Mouse (Mus musculus): Measurements from ENCODE around the gene Ints12. TPM values are rescaled to one million over a fixed set of nuclear protein-coding genes. Genes with fewer than 3 reads are reported as not detected.

Ints12 gene
- 1 to 10 TPM; 8.9 to 9.2 TPM for total RNA-seq (2021)

DNA sequence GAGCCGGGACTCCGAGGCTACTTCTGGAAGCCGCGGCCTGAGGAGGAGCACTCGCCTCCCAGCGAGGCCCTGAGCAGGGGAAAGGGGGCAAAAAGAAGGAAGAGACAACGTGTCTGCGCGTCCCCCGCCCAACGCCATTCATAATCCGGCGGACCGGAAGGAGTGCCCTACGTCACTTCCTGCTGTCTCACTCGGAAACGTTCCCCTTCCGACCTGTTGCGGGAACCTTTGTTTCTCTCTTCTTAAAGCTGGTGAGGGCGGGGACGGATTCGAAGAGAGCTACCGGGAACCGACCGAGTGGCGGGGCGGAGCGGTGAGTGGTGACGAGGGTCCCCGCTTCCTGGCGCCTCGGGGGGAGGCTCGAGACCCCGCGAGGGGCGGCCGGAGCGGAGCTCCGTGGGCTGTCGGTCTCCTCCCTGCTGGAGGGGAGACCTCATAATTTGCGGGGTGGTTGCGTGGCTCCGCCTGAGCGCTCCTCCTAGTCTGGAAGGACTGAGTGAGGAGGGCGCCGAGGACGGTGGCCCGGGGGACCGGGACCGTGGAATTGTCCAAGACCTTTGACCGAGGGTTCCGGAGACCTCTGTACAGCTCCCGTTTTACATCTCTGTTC lies at the start of gene Ints12, which contains the start of gene Gstcd:
Gene Ints12, plus strand, starts transcription at position 177 of the 610 bp plus-strand sequence.
Gene Gstcd, minus strand, starts transcription at position 370 of the 610 bp plus-strand sequence.
- DNase-seq, result peak; percentile 94

DNA sequence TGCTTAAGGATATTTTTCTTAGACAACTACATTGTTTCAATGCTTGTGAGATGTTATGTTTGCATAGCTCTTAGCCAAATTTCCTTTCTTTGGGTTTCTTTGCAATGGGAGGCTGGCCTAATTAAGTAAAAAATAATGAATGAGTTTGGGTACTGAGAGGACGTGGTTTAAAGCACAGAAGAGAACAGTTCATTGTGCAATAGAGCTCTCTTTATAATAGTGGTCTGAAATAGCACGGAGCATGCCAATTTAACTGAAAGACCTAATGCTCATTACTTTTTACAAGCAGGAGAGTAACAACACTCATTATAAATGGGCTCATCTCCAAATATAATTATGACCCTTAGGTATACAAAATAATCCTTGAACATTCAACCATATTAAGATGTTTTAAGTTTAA lies 39.6 kb upstream of the Ints12 start:
- DNase-seq, result no peak

DNA sequence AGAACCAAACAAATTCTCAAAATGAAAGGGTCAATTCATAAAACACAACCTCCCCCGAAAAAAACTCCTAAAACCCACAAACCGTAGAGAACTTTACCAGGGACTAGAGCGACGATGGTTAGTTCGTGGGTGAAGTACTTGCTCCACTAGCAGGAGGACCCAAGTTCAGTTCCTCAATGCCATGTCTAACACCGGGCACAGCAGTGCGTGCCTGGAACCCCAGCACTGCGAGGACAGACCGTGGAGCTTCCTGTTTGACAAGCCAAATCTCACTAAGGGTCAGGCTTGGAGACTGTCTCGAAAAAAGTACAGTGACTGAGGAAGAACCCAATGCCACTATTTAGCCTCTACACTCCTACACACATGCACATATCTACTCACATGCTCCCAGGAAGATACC lies 16.1 kb upstream of the Ints12 start:
- no peak for DNase-seq

DNA sequence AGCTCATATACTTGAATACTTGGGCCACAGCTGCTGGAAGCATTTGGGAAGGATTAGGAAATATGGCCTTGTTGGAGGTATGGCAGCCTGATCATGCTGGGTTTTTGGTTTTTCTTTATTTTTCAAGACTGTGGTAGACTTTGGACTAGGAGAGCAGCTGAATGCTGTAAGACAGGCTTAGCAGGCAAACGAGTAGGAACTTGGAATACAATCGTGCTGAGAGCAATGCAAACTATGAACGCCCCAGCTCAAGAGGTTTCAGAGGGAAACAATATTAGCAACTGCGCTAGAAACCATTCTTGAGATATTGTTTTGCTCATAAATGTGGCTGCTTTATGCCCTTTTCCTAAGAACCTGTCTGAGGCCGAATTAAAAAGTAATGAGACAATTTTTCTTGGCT lies 8.9 kb upstream of the Ints12 start:
- DNase-seq, result no peak

DNA sequence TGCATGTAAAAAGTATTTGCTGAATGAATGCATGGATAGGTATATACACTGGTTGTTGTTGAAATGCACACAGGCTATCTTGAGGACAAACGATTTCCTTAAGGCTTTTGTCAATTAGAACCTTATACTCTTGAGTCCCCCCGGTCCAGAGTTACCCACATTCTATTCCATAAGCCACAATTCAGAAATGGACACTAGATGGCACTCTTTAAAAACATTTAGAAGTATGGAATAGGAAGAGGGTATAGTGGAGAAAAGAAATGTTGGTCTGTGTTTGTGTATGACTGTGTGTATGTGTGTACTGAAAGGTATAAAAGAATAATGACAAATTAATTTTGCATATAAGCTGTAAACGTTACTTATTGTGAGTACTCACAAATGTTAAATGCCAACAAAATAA lies 5.8 kb upstream of the Ints12 start:
- no peak for DNase-seq

DNA sequence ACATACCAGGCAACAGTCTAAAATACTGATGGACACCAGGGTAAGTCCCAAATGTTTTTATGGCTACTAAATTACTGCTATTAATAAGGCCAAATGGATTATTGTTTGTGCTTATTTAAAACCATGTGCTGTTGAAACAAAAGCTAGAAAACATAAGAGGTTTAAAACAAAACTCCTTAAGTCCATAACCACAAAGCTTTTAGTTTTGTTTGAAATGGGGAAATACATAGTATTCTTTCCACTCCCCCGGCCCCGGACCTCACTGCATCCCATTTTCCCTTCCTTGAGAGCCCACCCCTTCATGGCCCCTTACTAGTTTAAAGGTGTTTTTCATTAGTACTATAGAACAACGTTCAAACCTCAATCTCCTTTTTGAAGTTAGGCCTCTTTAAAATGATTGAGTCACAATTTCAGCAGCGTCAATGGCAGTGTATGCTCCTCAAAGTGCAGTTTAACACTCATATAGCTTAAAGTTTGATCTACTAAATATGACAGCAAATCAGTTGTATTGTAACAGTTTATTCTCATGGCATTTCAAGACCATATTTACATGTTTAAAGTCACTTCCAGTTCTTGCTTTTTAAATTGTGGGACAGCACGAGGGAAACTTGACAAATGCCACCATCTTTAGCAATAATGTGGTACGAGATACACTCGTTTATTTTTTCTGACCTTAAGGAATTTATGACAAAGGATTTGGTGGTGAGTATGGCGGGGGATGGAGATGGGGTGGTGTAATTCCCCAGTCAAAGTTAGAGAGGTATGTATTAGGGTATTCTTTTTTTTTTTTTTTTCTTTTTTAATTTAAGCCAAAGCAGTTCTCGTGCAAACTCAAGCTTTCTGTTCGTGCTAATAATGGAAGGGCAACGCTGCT lies 1.2 kb upstream of the Ints12 start:
- no peak for DNase-seq

DNA sequence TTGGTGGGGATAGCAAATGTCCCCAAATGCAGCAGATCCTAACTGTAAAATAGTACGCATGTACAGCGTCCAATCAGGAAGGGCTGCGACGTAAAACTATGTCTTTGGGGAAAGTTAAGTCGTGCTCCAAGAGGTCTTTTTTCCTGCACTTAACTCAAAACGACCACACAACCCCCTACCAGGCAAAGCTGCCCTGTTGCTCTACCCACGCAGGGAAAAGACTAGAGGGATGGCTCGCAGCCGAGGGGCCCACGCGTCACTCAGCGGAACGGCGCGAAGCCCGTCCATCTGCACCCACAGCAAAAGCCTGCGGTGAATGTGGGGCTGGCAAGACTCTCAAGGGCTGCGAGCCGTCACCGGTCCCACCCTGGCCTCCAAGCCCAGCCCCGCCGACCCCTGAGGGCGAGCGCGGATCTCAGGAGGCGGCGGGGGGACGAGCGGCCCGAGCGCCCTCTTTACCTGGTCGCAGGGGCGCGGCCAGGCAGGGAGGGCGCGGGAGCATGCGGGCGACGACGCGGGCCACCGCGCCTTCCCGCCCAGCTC lies 448 bp upstream of the Ints12 start:
- peak; percentile 52 for DNase-seq

DNA sequence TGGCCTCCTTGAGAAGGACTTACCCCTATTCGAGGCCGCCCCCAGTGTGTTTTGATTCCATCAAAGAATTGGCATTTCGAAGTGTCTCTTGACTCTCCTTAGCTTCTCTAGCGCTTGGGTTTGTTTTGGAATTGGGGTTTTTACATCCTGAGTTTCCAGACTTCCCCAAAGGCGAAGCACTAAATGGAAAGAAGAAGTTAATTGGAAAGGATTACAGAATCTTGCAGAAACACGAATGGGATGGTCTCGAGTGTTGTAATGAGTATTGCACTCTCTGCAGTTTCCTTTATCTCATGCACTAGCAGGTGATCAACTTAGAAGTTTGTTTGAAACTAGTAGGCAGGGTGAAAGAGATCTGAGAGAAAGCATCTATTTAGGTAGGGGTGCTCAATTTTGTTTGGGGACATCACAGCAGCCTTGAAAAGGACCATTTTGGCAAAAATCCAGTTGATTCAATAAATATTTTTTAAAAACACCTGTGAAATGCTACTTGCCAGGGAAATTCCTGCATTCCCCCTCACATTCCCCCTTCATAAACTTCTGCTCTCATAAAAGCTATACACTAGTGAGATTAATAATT lies 724 bp downstream of the Ints12 start:
- no peak for DNase-seq

DNA sequence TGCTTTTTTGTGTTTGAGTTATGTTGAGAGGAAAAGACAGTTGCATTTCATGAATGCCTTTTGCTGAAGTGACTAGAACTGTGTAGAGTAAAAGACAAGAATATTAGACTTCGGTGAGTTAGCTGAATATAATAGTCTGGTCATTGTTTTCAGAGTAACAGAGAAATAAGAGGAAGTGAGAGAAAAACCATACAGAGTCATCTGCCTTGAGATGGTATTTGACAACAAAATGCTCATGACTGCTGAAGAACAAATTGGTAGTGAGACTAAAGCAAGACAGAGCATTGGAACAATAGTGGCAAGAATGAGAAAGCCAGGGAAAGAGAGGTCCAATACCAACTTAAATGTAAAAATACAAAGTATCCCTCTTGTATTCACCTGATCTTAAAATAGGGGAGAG lies 1.3 kb downstream of the Ints12 start:
- no peak for DNase-seq

DNA sequence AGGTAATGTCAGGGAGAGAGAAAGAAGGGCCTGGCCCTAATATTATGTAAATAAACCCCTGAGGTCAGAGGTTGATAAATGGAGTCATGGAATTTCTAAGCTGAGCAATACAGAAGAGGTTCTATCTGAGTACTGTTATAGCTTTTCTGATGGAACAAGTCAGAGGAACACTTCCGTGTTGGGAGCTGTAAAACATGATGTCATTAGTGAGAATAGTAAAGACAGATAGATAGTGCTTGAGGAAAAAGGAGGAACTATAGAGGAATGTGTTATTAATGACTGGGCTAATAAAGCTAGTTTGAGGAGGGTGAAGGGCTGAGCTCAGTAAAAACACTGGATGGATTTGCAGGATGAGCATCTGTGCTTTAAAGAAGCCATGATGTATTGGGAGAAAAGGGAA lies 2.7 kb downstream of the Ints12 start:
- no peak for DNase-seq

DNA sequence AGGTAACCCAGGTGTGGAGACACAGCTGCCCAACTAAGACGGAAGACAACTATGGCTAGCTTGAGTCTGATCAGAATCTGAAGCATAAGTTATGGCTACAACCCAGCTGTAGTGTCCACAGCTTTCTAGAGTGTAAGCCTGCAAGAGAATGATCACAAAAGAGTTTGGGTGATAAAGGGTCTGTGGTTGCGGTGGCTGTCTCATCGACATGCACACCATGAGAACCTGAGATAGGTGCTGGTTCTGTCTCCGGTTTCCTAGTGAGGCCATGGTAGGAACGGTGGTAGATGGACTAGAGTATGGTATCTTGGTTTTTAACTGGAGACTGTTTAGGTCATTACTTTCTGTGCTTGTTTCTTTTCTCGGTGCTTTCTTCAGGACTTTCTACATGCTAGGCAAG lies 6.3 kb downstream of the Ints12 start:
- DNase-seq, result no peak

DNA sequence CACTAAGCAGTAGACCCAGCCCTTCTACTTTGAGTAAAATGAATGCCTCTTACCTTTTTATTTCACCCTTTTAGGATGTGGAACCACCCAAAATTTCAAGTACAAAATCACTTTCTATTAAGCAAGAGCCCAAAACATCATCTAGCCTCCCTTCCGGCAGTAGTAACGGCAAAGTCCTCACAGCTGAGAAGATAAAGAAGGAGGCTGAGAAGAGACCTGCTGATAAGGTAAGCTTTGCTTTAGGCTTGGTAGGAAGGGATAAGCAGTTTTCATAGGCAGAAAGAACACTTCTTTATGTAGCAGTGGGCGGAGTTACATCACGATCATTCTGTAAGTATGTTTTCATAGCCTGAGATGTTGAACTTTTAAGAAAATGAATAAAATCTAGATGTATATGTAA lies 6.7 kb downstream of the Ints12 start:
- DNase-seq, result no peak

DNA sequence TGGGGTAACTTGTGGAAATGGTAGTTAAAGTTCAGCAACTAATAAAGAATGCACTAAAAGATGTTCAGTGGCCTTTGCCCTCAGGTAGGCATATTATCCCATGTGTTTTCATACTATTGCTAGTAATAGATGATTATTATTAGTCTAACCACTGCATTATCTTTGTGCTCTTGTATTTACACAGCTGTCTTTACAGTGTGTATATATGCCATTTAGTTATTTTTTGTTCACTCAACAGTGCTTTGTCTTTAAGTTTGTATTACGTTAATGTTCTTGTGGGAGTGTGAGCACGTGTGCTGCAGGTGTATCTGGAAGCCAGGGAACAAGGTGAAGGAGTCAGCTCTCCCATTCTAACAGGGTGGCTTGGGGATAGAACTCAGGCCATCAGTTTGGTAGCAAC lies 7.3 kb downstream of the Ints12 start:
- no peak for DNase-seq

DNA sequence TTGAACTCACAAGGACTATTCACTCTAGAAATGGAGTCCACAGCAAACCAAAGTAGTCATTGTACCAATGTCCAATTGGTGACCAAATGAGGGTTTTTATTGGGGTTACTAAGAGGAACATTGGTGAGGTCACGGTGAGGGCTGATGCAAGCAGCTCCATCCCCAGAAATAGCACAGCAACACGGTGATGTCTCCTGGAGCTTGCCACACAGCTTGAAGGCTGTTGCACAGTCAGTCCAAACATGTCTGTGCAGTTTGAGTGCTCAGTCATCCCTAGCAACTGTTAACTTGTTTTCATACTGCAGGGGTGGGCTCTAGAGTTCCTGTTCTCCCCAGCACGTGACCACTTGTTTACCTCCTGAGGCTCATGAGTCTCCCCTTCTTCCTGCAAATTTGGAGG lies 12.1 kb downstream of the Ints12 start:
- no peak for DNase-seq

DNA sequence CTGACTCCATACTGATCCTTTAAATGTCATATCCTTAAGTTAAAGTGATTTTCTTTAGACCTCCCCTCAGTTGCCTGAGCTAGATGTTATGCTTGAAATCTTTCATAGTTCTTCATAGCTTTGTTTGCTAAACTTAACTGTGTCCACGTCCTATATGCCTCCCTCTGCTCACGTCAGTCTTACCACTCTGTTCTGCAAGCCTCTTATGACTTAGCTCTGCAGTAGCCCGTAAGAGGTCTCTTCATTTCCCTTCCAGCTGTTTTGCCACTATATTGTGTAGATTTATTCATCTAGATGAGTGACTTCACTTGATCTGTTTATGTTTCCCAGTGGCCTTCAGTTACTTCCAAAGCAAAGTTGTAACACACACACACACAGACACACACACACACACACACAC lies 12.8 kb downstream of the Ints12 start:
- DNase-seq, result no peak

DNA sequence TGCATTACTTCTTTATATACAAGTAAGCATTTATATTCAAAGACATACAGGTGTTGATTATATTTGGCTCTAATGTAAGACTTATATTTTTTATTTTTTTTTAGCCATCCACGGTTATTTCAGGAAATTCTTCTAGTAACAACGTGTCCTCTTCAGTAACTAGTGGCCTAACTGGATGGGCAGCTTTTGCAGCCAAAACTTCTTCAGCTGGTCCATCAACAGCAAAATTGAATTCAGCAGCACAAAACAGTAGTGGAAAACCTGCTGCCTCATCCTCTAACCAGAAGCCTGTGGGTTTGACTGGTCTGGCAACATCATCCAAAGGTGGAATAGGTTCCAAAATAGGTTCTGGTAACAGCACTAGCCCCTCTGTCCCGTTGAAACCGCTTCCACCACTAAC lies 17.1 kb downstream of the Ints12 start:
- DNase-seq, result no peak

DNA sequence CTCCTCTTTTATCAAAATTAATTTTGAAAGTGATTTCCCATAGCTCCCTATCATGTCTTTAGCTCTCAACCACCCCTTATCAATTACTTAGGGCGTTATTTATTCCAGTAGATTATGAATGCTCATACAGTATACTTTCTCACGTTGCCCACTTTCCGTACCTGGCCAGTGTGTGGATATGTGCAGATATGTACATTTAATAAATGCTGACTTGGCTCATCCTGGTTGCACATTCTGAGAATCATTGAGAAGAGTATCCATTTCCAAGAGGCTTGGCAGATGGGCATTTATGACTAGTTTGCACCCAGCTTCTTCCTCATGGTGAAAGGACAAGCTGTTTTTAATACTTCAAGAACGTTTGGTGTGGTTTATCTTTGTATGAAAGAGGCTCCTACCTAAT lies 18.2 kb downstream of the Ints12 start:
- no peak for DNase-seq

DNA sequence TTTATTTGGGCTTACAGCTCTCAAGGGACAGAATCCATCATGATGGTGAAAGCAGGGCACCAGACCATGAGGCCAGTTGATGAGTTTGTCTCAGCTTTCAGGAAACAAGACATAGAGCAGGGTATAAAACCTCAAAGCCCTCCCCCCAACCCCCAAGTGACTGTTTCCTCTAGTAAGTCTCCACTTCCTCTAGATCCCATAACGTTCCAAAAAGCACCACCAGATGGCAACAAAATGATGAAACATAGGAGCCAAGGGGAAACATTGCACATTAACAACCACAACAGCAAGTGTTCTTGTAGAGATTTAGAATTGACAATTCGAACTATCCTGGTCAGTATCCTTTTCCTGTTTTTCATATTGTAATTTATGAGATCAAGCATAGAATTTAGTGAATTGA lies 20.1 kb downstream of the Ints12 start:
- peak; percentile 22 for DNase-seq

DNA sequence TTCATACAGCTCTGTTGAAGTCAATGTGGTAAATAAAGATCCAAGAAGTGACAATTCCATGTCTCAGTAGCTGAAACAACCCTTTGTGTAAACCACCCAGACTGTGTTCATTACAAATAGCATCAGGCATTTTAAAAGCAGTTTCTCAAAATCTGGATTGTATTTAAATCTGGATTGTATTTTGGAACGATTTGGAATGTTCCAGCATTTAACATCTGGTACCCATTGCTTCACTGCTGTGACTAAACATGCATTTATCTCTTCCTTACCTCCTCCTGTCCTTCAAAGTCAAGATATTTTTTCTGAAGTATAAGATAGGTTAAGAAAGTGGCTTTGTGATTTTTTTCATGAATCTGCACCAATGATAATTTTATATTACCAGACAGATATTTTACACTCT lies 21.6 kb downstream of the Ints12 start:
- DNase-seq, result no peak

DNA sequence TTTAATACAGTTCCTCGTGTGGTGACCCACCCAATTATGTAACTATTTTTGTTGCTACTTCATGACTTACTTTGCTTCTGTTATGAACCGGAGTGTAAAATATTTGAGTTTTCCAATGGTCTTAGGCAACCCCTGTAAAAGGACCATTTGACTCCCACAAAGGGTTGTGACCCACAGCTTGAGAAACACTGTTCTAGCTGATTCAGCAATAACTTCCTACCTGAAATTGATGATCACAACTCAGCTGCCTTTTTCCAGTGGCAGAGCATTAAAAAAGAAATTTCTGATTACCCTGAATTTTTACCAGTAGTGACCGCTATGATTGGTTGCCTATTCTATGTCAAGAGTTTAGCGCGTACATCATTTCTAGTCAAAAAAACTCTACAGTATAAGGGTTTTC lies 39.7 kb downstream of the Ints12 start:
- DNase-seq, result no peak

DNA sequence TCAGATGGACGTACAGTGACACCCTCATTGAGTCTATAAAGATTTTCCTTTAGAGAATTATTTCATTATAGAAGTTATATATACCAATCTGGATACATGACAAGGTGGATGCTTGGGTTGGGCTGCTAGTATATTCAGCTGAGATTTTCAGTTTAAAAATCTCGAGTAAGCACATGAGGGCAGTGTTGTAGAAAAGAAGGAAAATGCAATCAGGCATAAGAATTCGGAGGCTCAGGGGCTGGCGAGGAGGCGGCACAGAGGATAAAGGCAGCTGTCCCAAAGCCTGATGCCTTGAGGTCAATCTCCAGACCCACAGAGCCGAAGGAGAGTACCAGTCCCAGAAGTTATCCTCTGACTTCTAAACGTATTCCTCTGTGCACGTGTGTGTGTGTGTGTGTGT lies 41.0 kb downstream of the Ints12 start:
- DNase-seq, result no peak

DNA sequence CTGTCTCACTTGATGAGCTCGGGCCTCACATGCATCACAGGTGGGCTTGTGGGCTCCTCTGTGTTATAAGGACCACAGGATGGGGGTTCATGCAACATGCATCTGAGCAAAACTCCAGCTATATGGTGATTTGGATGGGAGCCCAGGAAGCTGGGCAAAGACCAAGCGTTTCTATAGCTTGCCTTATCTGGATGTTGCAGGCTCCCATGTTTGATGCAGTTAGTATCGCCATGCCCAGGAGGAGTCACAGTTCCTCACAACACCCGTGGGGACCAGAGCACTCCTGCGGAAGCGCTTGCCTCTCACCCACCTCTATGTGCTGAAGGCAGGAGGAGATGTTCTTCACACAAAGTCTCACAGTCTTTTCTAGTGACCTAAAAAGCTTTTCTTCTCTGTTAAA lies 50.2 kb downstream of the Ints12 start:
- no peak for DNase-seq

DNA sequence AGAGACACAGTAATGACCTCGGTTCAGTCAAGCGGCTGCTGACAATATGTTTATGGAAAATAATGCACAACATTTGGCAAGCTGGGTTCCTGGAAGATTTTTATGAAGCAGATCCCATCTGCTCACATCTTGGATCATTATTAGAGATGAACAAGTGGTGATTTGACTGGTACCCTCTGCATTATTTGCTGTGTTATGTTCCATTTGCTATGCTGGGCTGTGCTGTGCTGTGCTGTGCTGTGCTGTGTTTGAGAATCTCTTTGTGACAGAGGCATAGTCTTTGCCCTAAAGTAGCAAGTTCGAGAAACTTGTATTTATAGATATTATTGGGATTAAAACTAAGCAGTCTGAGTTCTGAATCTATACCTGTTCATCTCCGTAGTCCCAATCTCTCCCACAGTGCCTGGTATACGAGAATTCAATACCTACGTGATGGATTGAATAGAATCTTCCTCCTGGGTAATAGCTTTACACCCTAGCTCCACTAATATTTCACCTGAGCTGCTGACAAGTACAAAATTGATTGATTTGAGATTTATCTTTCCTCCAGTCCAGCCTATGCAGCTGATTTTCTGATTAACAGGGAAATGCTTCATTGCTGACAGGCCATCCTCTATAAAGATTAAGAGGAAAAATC lies 53.0 kb downstream of the Ints12 start:
- DNase-seq, result no peak
